Mouse (Mus musculus): ENCODE measurements around the gene Khdrbs1. TPM values are rescaled to one million over a fixed set of nuclear protein-coding genes. Genes with fewer than 3 reads are reported as not detected.
A peak's percentile ranks its signal among the peaks of the same experiment; 100 is the strongest.
"Not testable (repeated sequence)": the region's sequence is repeated elsewhere in the genome, so short reads cannot be mapped to it uniquely, and the experiment has no call there.

Khdrbs1 gene
- polyA plus RNA-seq, 1 experiment: 40.4 TPM

GRCm38 (mm10) chr4:129702454-129702853 lies 39.6 kb downstream of the Khdrbs1 start:
- WGBS: 66% methylated on average over 11 of the region's 11 CpGs
- Histone ChIP-seq H3K4me1 (ENCODE audit: control insufficient read depth, insufficient read depth, low read length) (no peaks in the 10 kb centered on the region), H3K4me3 (replicated peaks; ENCODE audit: control insufficient read depth, low read depth, low read length) (no peak overlapping the region), H3K27ac (ENCODE audit: control insufficient read depth, insufficient read depth, low read depth, low read length, poor library complexity) (no peak overlapping the region)
- no peak for TF ChIP-seq POLR2A (IDR thresholded peaks at IDR 0.05; ENCODE audit: borderline replicate concordance, control insufficient read depth, low read depth, low read length)
- no peak for TF ChIP-seq CTCF (IDR thresholded peaks at IDR 0.05; ENCODE audit: control insufficient read depth, insufficient read depth, low read length)

GRCm38 (mm10) chr4:129701503-129702377 lies 40.4 kb downstream of the Khdrbs1 start:
- Histone ChIP-seq H3K4me3 (replicated peaks; ENCODE audit: control insufficient read depth, low read depth, low read length) (peak overlapping the region; percentile 19), H3K27ac (ENCODE audit: control insufficient read depth, insufficient read depth, low read depth, low read length, poor library complexity) (no peak overlapping the region), H3K4me1 (ENCODE audit: control insufficient read depth, insufficient read depth, low read length) (no peaks in the 10 kb centered on the region)
- WGBS: 32% methylated on average over 17 of the region's 17 CpGs
- TF ChIP-seq POLR2A (IDR thresholded peaks at IDR 0.05; ENCODE audit: borderline replicate concordance, control insufficient read depth, low read depth, low read length): no peak
- TF ChIP-seq CTCF (IDR thresholded peaks at IDR 0.05; ENCODE audit: control insufficient read depth, insufficient read depth, low read length): peak; percentile 57

GRCm38 (mm10) chr4:129700661-129701060 lies 41.4 kb downstream of the Khdrbs1 start:
- not testable (repeated sequence) for H3K4me3 ChIP-seq (replicated peaks; ENCODE audit: control insufficient read depth, low read depth, low read length)
- WGBS: 83% methylated on average over 6 of the region's 6 CpGs

GRCm38 (mm10) chr4:129700216-129700615 lies 41.9 kb downstream of the Khdrbs1 start:
- no peak overlapping the region for H3K27ac ChIP-seq (ENCODE audit: control insufficient read depth, insufficient read depth, low read depth, low read length, poor library complexity)
- no peak for TF ChIP-seq CTCF (IDR thresholded peaks at IDR 0.05; ENCODE audit: control insufficient read depth, insufficient read depth, low read length)
- no peak for TF ChIP-seq POLR2A (IDR thresholded peaks at IDR 0.05; ENCODE audit: borderline replicate concordance, control insufficient read depth, low read depth, low read length)
- 64% methylated on average over 1 of the region's 1 CpGs for WGBS
- no peak overlapping the region for H3K4me3 ChIP-seq (replicated peaks; ENCODE audit: control insufficient read depth, low read depth, low read length)
- H3K4me1 ChIP-seq (ENCODE audit: control insufficient read depth, insufficient read depth, low read length): no peaks in the 10 kb centered on the region

More at GRCm38 (mm10) chr4:129700661-129701060, 41.4 kb downstream of the Khdrbs1 start:
- not testable (repeated sequence) for H3K4me1 ChIP-seq (ENCODE audit: control insufficient read depth, insufficient read depth, low read length); H3K27ac ChIP-seq (ENCODE audit: control insufficient read depth, insufficient read depth, low read depth, low read length, poor library complexity)

- Histone ChIP-seq H3K4me1 (ENCODE audit: control insufficient read depth, insufficient read depth, low read length) (peaks cover 1% of the 10 kb centered on the region; the same call in 1 of the 2 replicates), H3K4me3 (replicated peaks; ENCODE audit: control insufficient read depth, low read depth, low read length) (no peak overlapping the region), H3K27ac (ENCODE audit: control insufficient read depth, insufficient read depth, low read depth, low read length, poor library complexity) (no peak overlapping the region)
- TF ChIP-seq CTCF (IDR thresholded peaks at IDR 0.05; ENCODE audit: control insufficient read depth, insufficient read depth, low read length) (no peak), POLR2A (IDR thresholded peaks at IDR 0.05; ENCODE audit: borderline replicate concordance, control insufficient read depth, low read depth, low read length) (no peak)
- 80% methylated on average over 7 of the region's 7 CpGs for WGBS
These were observed 44.9 kb downstream of the Khdrbs1 start for GRCm38 (mm10) chr4:129697191-129697590.

GRCm38 (mm10) chr4:129696158-129696985 lies 45.7 kb downstream of the Khdrbs1 start, which contains the start of gene Tmem39b:
Gene Tmem39b (minus strand): TSS chr4:129696838.
- Histone ChIP-seq H3K27ac (ENCODE audit: control insufficient read depth, insufficient read depth, low read depth, low read length, poor library complexity) (peak within 1 kb of the TSS; percentile 66), H3K4me1 (ENCODE audit: control insufficient read depth, insufficient read depth, low read length) (peaks cover 1% of the 10 kb centered on the region; the same call in 1 of the 2 replicates), H3K4me3 (replicated peaks; ENCODE audit: control insufficient read depth, low read depth, low read length) (peak within 1 kb of the TSS; percentile 81)
- under 1% methylated on average over 55 of the region's 57 CpGs for WGBS
- TF ChIP-seq POLR2A (IDR thresholded peaks at IDR 0.05; ENCODE audit: borderline replicate concordance, control insufficient read depth, low read depth, low read length) (peak; percentile 29; the same call in 1 of the 2 replicates), CTCF (IDR thresholded peaks at IDR 0.05; ENCODE audit: control insufficient read depth, insufficient read depth, low read length) (no peak)

- H3K27ac ChIP-seq (ENCODE audit: control insufficient read depth, insufficient read depth, low read depth, low read length, poor library complexity): no peak overlapping the region
These were observed 46.3 kb downstream of the Khdrbs1 start for GRCm38 (mm10) chr4:129695815-129696157.

GRCm38 (mm10) chr4:129684531-129684930 lies 57.6 kb downstream of the Khdrbs1 start:
- no peaks in the 10 kb centered on the region for H3K4me1 ChIP-seq (ENCODE audit: control insufficient read depth, insufficient read depth, low read length)
- H3K4me3 ChIP-seq (replicated peaks; ENCODE audit: control insufficient read depth, low read depth, low read length): no peak overlapping the region
- H3K27ac ChIP-seq (ENCODE audit: control insufficient read depth, insufficient read depth, low read depth, low read length, poor library complexity): no peak overlapping the region
- WGBS: 88% methylated on average over 6 of the region's 6 CpGs
- TF ChIP-seq CTCF (IDR thresholded peaks at IDR 0.05; ENCODE audit: control insufficient read depth, insufficient read depth, low read length) (no peak), POLR2A (IDR thresholded peaks at IDR 0.05; ENCODE audit: borderline replicate concordance, control insufficient read depth, low read depth, low read length) (no peak)

More at GRCm38 (mm10) chr4:129695815-129696157, 46.3 kb downstream of the Khdrbs1 start:
- peaks cover 1% of the 10 kb centered on the region; the same call in 1 of the 2 replicates for H3K4me1 ChIP-seq (ENCODE audit: control insufficient read depth, insufficient read depth, low read length)
- TF ChIP-seq CTCF (IDR thresholded peaks at IDR 0.05; ENCODE audit: control insufficient read depth, insufficient read depth, low read length) (no peak), POLR2A (IDR thresholded peaks at IDR 0.05; ENCODE audit: borderline replicate concordance, control insufficient read depth, low read depth, low read length) (no peak)
- WGBS: 17% methylated on average over 6 of the region's 6 CpGs
- peak overlapping the region; percentile 81 for H3K4me3 ChIP-seq (replicated peaks; ENCODE audit: control insufficient read depth, low read depth, low read length)
